Mouse (Mus musculus): ENCODE data around the gene Tmem131. TPM values are rescaled to one million over a fixed set of nuclear protein-coding genes. Genes with fewer than 3 reads are reported as not detected.
"Not testable (repeated sequence)": the region's sequence is repeated elsewhere in the genome, so short reads cannot be mapped to it uniquely, and the experiment has no call there.

Gene Tmem131
- polyA plus RNA-seq, 1 experiment from 2014 or later, result 8.0 TPM

DNA sequence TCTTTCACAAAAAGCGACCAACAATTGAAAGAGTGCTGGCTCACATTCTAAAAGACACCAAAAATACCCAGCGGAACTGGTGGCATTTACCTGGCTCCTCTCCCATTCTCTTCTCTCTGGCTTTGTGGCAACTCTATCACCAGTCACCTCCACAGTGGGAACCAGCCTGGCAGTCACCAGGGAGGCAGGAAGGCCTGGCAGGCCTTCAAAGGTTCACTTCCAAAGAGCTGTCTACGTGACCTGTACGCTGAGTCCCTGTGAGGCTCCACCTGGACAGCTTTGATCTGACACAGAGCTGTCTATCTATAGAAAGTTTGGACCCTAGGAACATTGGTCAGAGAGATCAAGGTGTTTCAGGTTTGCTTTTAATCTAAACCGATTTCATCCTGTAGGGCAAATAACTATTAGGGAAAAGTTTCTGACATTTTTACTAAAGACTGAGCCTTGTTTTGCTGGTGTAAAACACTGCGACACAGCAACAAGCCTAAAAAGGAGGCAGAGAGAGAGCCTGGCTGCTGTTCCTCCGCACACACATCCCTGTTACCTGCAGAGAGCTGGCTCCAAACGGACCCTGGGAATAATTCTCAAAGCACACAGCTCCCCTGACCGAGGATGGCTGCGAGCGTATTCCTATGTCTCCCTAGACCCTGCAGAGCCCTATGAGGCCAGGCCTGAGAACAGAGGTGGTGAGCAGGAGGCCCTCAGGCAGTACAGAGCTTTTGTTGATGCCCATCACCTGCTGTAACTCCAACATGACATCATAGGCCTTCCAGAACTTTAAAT, 40.7 kb downstream of the Tmem131 start:
- 0 out of 2 replicates have a peak overlapping the region, but pooled peaks have one; percentile 19 for H3K27ac ChIP-seq (replicated peaks)
- no peaks in the 10 kb centered on the region for H3K27me3 ChIP-seq
- 85% methylated on average over 11 of the region's 11 CpGs for WGBS (ENCODE audit: insufficient replicate concordance)
- no peak overlapping the region for H3K4me2 ChIP-seq
- H3K9me3 ChIP-seq (replicated peaks), result no peaks in the 10 kb centered on the region
- no peak overlapping the region for H3K9ac ChIP-seq
- peaks cover 34% of the 10 kb centered on the region for H3K4me1 ChIP-seq (replicated peaks)
- peak; percentile 38; the same call in 1 of the 2 replicates for ATAC-seq (ENCODE audit: insufficient read depth)
- H3K36me3 ChIP-seq (replicated peaks), result peaks cover 5% of the 10 kb centered on the region
- no peak overlapping the region for H3K4me3 ChIP-seq (replicated peaks)

DNA sequence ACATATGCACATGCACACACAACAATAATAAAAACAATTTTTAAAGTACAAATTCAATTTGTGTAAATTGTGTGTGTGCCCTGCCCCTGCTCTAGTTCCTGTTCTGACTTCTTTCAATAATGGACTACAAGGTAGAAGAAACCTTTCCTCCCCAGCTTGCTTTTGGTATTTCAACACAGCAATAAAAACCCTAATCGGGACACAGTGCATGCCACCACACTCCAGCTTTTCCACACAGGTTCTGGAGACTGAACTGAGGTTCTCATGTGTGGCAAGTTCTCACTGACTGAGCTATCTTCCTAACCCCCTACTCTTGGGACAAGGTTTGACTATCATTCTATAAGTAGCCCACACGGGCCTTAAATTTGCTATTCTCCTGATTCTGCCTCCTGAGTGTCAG, 43.8 kb downstream of the Tmem131 start:
- Histone ChIP-seq H3K4me1 (replicated peaks) (peaks cover 39% of the 10 kb centered on the region), H3K9ac (no peak overlapping the region), H3K9me3 (replicated peaks) (no peaks in the 10 kb centered on the region), H3K4me3 (replicated peaks) (no peak overlapping the region), H3K27me3 (no peaks in the 10 kb centered on the region), H3K4me2 (no peak overlapping the region), H3K36me3 (replicated peaks) (no peaks in the 10 kb centered on the region), H3K27ac (replicated peaks) (no peak overlapping the region)
- ATAC-seq (ENCODE audit: insufficient read depth), result no peak
- 88% methylated on average over 2 of the region's 2 CpGs for WGBS (ENCODE audit: insufficient replicate concordance)

DNA sequence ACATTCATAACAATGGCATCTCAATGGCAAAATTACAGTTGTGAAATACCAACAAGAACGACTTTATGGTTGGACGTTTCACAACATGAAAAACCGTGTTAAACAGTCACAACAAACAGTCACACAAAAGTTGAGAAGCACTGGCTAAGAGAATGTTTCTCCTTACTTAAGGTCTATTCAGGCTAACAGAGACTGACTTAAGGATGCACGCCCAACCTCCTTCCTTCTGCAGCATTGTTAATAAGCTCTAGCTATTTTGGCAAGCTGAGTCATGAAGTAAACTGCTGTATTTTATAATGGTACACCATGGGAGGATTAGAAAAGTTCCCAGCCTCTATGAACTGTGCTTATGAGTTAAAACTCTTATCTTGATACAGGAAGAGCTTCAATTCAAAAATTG, 47.0 kb downstream of the Tmem131 start:
- peaks cover 48% of the 10 kb centered on the region for H3K4me1 ChIP-seq (replicated peaks)

DNA sequence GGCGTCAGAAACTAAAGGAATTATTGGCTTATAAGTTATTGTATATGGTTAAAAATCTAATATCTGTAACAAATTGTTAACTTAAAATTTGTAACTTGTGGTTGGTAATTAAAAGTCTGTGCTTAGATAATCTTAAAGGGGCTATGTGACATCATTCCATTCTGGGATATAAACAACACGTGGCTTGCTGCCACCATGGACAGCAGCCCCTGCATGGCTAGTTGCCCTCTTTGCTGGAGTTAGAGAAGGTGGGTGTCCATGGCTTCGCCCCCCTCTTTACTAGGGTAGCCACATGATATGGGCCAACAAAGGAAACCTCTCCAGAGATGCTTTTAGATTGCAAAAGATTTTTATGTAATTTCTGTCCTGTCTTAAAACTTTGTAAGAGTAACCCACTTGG, 48.0 kb downstream of the Tmem131 start:
- ATAC-seq (ENCODE audit: insufficient read depth), result no peak
- Histone ChIP-seq H3K9ac (no peak overlapping the region), H3K4me2 (no peak overlapping the region), H3K27me3 (no peaks in the 10 kb centered on the region), H3K27ac (replicated peaks) (no peak overlapping the region), H3K36me3 (replicated peaks) (no peaks in the 10 kb centered on the region), H3K4me3 (replicated peaks) (no peak overlapping the region), H3K4me1 (replicated peaks) (peaks cover 51% of the 10 kb centered on the region), H3K9me3 (replicated peaks) (no peaks in the 10 kb centered on the region)
- WGBS (ENCODE audit: insufficient replicate concordance), result 75% methylated on average over 3 of the region's 3 CpGs

More for the DNA sequence above, 47.0 kb downstream of the Tmem131 start:
- H3K9me3 ChIP-seq (replicated peaks), result no peaks in the 10 kb centered on the region
- 80% methylated on average over 4 of the region's 4 CpGs for WGBS (ENCODE audit: insufficient replicate concordance)
- no peak for ATAC-seq (ENCODE audit: insufficient read depth)
- no peak overlapping the region for H3K27ac ChIP-seq (replicated peaks)
- no peaks in the 10 kb centered on the region for H3K27me3 ChIP-seq
- H3K4me3 ChIP-seq (replicated peaks), result no peak overlapping the region
- no peaks in the 10 kb centered on the region for H3K36me3 ChIP-seq (replicated peaks)
- H3K9ac ChIP-seq, result no peak overlapping the region
- H3K4me2 ChIP-seq, result no peak overlapping the region

DNA sequence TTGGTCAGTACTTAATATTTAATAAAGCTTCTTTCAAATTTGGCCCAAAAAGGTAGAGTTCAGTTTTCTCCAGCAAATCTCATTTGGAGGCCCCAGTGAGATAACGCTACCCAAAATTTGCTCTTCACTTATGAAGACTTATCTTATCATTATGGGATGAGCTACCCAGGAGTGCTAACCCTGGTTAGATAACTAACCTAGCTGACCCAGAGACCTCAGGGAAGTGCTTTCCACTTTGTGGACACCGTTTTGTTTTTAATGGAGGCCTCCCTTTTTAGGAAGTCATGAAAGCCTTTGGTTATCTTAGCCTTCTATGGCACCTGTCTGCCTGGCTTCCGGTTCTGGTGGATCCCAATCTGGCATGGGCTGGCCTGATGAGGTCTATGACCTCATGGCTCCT, 49.3 kb downstream of the Tmem131 start:
- Histone ChIP-seq H3K9ac (no peak overlapping the region), H3K9me3 (replicated peaks) (no peaks in the 10 kb centered on the region), H3K4me1 (replicated peaks) (peaks cover 51% of the 10 kb centered on the region), H3K4me3 (replicated peaks) (no peak overlapping the region), H3K27me3 (no peaks in the 10 kb centered on the region), H3K27ac (replicated peaks) (no peak overlapping the region), H3K36me3 (replicated peaks) (0 out of 2 replicates have a peak, but pooled peaks cover 1% of the 10 kb centered on the region), H3K4me2 (no peak overlapping the region)
- ATAC-seq (ENCODE audit: insufficient read depth), result no peak
- 44% methylated on average over 3 of the region's 3 CpGs for WGBS (ENCODE audit: insufficient replicate concordance)

DNA sequence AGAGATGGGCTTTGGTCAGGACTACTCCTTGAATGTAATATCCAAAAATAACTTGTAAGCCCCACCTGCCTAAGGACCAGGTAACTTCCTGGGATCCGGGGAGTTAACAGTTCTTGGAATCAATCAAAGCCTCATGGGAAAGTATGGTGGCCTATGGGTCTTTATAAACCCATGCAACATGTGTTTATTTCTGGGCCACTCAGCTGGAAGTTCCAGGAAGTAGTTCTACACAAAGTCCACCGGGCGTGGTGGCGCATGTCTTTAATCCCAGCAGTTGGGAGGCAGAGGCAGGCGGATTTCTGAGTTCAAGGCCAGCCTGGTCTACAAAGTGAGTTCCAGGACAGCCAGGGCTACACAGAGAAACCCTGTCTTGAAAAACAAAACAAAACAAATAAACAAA, 49.7 kb downstream of the Tmem131 start:
- not testable (repeated sequence) for H3K36me3 ChIP-seq (replicated peaks); ATAC-seq (ENCODE audit: insufficient read depth); H3K9ac ChIP-seq; H3K4me3 ChIP-seq (replicated peaks); H3K9me3 ChIP-seq (replicated peaks); H3K27ac ChIP-seq (replicated peaks); H3K4me2 ChIP-seq; H3K27me3 ChIP-seq
- peaks cover 51% of the 10 kb centered on the region for H3K4me1 ChIP-seq (replicated peaks)
- 86% methylated on average over 5 of the region's 5 CpGs for WGBS (ENCODE audit: insufficient replicate concordance)

DNA sequence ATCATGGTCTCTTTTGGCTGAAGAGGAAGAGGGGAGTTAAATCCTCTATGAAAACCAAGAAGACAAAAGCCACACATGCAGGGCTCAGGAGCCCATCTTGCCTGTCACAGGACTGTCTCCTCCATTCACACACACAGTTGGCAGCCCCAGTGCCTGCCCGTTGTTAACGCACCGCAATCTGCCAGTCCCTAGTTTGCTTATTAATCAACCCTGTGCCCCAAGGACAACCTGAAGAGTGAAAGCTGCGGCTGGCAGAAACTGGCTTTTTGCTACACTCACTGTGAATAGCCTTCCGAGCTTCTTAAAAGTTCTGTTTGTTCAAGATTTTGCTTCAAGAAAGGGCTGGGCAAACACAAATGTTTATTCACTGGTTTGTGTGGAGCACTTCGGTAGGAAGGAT, 50.3 kb downstream of the Tmem131 start:
- Histone ChIP-seq H3K9ac (no peak overlapping the region), H3K9me3 (replicated peaks) (no peaks in the 10 kb centered on the region), H3K27me3 (no peaks in the 10 kb centered on the region), H3K27ac (replicated peaks) (0 out of 2 replicates have a peak overlapping the region, but pooled peaks have one; percentile 0), H3K4me3 (replicated peaks) (no peak overlapping the region), H3K4me1 (replicated peaks) (peaks cover 46% of the 10 kb centered on the region), H3K36me3 (replicated peaks) (peaks cover 11% of the 10 kb centered on the region), H3K4me2 (no peak overlapping the region)
- ATAC-seq (ENCODE audit: insufficient read depth), result no peak
- 80% methylated on average over 6 of the region's 6 CpGs for WGBS (ENCODE audit: insufficient replicate concordance)

DNA sequence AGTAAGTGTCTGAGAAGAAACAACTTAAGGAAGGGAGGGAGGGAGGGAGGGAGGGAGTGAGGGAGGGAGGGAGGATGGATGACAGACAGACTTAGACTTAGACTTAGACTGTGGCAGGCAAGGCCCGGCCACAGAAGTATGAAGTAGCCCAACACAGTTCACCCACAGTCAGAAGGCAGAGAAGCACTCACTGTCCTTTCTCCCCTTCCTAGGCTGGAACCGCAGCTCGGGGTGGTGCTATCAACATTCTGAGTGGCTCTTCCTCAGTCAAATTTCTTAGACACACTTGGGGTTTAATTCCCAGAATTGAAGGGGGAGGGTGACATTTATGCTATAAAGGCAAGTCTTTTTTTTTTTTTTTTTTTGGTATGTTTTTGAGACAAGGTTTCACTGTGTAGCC, 51.0 kb downstream of the Tmem131 start:
- H3K4me1 ChIP-seq (replicated peaks), result peaks cover 44% of the 10 kb centered on the region
- 32% methylated on average over 3 of the region's 3 CpGs for WGBS (ENCODE audit: insufficient replicate concordance)

DNA sequence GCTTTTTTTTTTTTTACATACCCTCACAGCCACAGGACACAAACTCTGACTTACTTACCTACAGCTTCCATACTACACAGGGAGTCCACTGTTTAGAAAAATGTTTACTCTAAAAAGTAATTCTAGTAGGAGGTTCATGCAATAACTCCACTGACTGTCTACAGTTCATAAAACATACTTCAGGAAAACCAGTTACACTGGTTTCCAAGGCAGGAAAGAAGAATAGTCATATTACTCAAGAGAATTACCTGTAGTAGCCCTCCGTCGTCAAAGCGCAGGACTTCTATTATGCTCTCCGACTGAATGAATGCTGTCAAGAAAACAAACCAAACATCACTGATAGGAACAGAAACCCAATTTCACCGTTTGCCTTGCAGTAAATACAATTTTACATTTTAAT, 54.5 kb downstream of the Tmem131 start:
- ATAC-seq (ENCODE audit: insufficient read depth), result no peak
- Histone ChIP-seq H3K4me1 (replicated peaks) (peaks cover 30% of the 10 kb centered on the region), H3K9ac (no peak overlapping the region), H3K4me2 (no peak overlapping the region), H3K36me3 (replicated peaks) (peaks cover 45% of the 10 kb centered on the region), H3K27ac (replicated peaks) (no peak overlapping the region), H3K27me3 (no peaks in the 10 kb centered on the region), H3K4me3 (replicated peaks) (no peak overlapping the region), H3K9me3 (replicated peaks) (no peaks in the 10 kb centered on the region)
- WGBS (ENCODE audit: insufficient replicate concordance), result 88% methylated on average over 5 of the region's 5 CpGs

More for the DNA sequence above, 51.0 kb downstream of the Tmem131 start:
- no peaks in the 10 kb centered on the region for H3K9me3 ChIP-seq (replicated peaks)
- H3K27ac ChIP-seq (replicated peaks), result no peak overlapping the region
- H3K9ac ChIP-seq, result no peak overlapping the region
- peaks cover 17% of the 10 kb centered on the region for H3K36me3 ChIP-seq (replicated peaks)
- no peaks in the 10 kb centered on the region for H3K27me3 ChIP-seq
- no peak overlapping the region for H3K4me3 ChIP-seq (replicated peaks)
- ATAC-seq (ENCODE audit: insufficient read depth), result no peak
- H3K4me2 ChIP-seq, result no peak overlapping the region

DNA sequence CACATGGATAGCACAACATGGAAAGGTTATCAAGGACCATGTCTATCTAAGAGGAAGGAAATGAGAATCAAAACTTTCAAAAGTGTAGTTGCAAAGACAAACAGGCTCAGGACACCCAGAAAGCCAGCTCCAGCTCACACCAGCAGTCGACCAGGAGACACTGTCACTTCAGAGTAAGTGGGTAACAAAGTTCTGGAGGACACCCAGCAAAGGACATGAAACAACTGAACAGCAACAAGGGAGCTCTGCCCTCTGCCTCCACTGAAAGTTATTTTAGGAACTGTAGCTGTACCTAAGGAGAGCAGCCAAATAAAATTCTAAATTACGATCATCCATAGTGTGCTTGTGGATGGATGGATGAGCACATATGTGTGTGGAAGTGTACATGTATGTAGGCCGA, 56.3 kb downstream of the Tmem131 start:
- Histone ChIP-seq H3K9me3 (replicated peaks) (no peaks in the 10 kb centered on the region), H3K9ac (no peak overlapping the region), H3K4me3 (replicated peaks) (no peak overlapping the region), H3K4me1 (replicated peaks) (peaks cover 19% of the 10 kb centered on the region), H3K27me3 (no peaks in the 10 kb centered on the region), H3K4me2 (no peak overlapping the region), H3K27ac (replicated peaks) (no peak overlapping the region), H3K36me3 (replicated peaks) (peaks cover 51% of the 10 kb centered on the region)
- ATAC-seq (ENCODE audit: insufficient read depth), result no peak
- 81% methylated on average over 3 of the region's 3 CpGs for WGBS (ENCODE audit: insufficient replicate concordance)

DNA sequence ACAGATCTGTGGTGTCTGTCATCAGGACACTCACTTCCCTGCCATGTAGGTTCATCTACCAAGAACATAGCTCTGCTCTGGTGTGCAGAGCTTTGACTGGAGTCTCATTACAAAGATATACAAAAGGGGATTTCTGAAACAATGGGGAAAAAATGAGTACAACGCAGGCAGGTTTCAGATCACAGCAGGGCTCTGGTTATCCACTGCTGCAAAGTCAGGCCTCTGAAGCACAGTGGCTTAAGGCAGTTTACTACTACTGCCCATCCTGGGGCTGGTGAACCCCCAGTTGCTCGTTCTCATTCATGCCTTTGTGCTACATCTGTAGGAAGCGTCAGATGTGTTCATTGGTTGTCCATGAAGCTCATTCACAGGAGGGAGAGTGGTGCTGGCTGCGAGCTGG, 57.0 kb downstream of the Tmem131 start:
- Histone ChIP-seq H3K4me2 (no peak overlapping the region), H3K9me3 (replicated peaks) (no peaks in the 10 kb centered on the region), H3K36me3 (replicated peaks) (peaks cover 57% of the 10 kb centered on the region), H3K4me1 (replicated peaks) (peaks cover 21% of the 10 kb centered on the region), H3K4me3 (replicated peaks) (no peak overlapping the region), H3K27ac (replicated peaks) (no peak overlapping the region), H3K27me3 (no peaks in the 10 kb centered on the region), H3K9ac (no peak overlapping the region)
- 81% methylated on average over 4 of the region's 4 CpGs for WGBS (ENCODE audit: insufficient replicate concordance)
- no peak for ATAC-seq (ENCODE audit: insufficient read depth)

DNA sequence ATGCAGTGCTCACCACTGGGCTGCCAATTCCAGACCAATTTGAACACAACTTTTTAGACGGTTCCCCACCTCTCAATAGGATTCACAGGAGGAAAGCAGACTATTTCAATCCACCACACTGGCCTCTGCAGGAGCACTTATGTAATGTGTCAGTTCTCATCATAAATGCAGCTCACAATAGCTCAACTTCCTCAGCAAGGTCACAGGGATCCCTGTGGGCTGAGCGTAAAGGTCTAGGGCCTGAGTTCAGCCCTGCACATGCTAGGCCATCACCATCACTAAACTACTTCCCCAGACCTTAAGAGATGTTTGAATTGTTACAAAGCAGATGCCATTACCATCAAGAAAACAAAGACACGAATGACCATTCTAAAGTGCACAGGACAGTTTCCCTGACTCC, 58.9 kb downstream of the Tmem131 start:
- no peak overlapping the region for H3K4me2 ChIP-seq
- H3K9me3 ChIP-seq (replicated peaks), result no peaks in the 10 kb centered on the region
- H3K9ac ChIP-seq, result no peak overlapping the region
- H3K27me3 ChIP-seq, result no peaks in the 10 kb centered on the region
- H3K27ac ChIP-seq (replicated peaks), result no peak overlapping the region
- WGBS (ENCODE audit: insufficient replicate concordance), result 56% methylated on average over 3 of the region's 3 CpGs
- H3K4me3 ChIP-seq (replicated peaks), result no peak overlapping the region
- no peak for ATAC-seq (ENCODE audit: insufficient read depth)
- peaks cover 76% of the 10 kb centered on the region for H3K36me3 ChIP-seq (replicated peaks)
- H3K4me1 ChIP-seq (replicated peaks), result peaks cover 23% of the 10 kb centered on the region

All from liver, embryonic 15.5 days (tissue).